Mouse (Mus musculus): ENCODE measurements around the gene Ano10.
A peak's percentile ranks its signal among the peaks of the same experiment; 100 is the strongest.

Ano10 gene

GRCm38 (mm10) chr9:122244080-122244799, 50.0 kb downstream of the Ano10 start:
- peak; percentile 60 for DNase-seq

- no peak for DNase-seq
Observed at GRCm38 (mm10) chr9:122243297-122243696, 50.9 kb downstream of the Ano10 start.

- DNase-seq = no peak
Observed at GRCm38 (mm10) chr9:122242856-122243255, 51.4 kb downstream of the Ano10 start.

GRCm38 (mm10) chr9:122241812-122242400, 52.3 kb downstream of the Ano10 start:
- no peak for DNase-seq

GRCm38 (mm10) chr9:122240629-122241199, 53.5 kb downstream of the Ano10 start:
- DNase-seq = no peak

- DNase-seq = no peak
Observed at GRCm38 (mm10) chr9:122234741-122235140, 59.5 kb downstream of the Ano10 start.

GRCm38 (mm10) chr9:122233972-122234345, 60.3 kb downstream of the Ano10 start:
- no peak for DNase-seq

GRCm38 (mm10) chr9:122233316-122233971, 60.8 kb downstream of the Ano10 start:
- no peak for DNase-seq

GRCm38 (mm10) chr9:122232912-122233311, 61.3 kb downstream of the Ano10 start:
- no peak for DNase-seq

GRCm38 (mm10) chr9:122230701-122231100, 63.5 kb downstream of the Ano10 start:
- DNase-seq = no peak

- DNase-seq = no peak
Observed at GRCm38 (mm10) chr9:122226419-122226818, 67.8 kb downstream of the Ano10 start.

GRCm38 (mm10) chr9:122225309-122225708, 68.9 kb downstream of the Ano10 start:
- no peak for DNase-seq

GRCm38 (mm10) chr9:122223005-122223404, 71.2 kb downstream of the Ano10 start:
- no peak for DNase-seq

GRCm38 (mm10) chr9:122219934-122220333, 74.3 kb downstream of the Ano10 start:
- DNase-seq = no peak

GRCm38 (mm10) chr9:122216945-122217529, 77.2 kb downstream of the Ano10 start:
- no peak for DNase-seq

- DNase-seq = no peak
Observed at GRCm38 (mm10) chr9:122215118-122215517, 79.1 kb downstream of the Ano10 start.

- DNase-seq = no peak
Observed at GRCm38 (mm10) chr9:122208311-122208710, 85.9 kb downstream of the Ano10 start.

- no peak for DNase-seq
Observed at GRCm38 (mm10) chr9:122205543-122206200, 88.6 kb downstream of the Ano10 start.

- DNase-seq = peak; percentile 44
Observed at GRCm38 (mm10) chr9:122204508-122204907, 89.7 kb downstream of the Ano10 start.

GRCm38 (mm10) chr9:122199253-122199652, 95.0 kb downstream of the Ano10 start:
- DNase-seq = peak; percentile 45

GRCm38 (mm10) chr9:122198621-122199020, 95.6 kb downstream of the Ano10 start:
- no peak for DNase-seq

- DNase-seq = no peak
Observed at GRCm38 (mm10) chr9:122197021-122197420, 97.2 kb downstream of the Ano10 start.

Data from liver (tissue).